Mouse (Mus musculus) spleen, adult 2 months (tissue): ENCODE data around the gene Hcar1.

Experiments used
- CTCF ChIP-seq: fragments of 200-500 bp; IDR thresholded peaks from 2 replicates; pipeline ENCODE4 v1.5.1; 2011; ENCODE audit warnings: mild to moderate bottlenecking, inconsistent platforms; ENCODE audit not compliant: insufficient read depth, insufficient read length, insufficient replicate concordance; ENCODE audit errors: extremely low read depth
- POLR2A ChIP-seq: fragments of 200-500 bp; IDR thresholded peaks from 2 replicates; pipeline ENCODE4 v1.6.1; 2011; ENCODE audit warnings: low read depth, low read length, inconsistent platforms

DNA sequence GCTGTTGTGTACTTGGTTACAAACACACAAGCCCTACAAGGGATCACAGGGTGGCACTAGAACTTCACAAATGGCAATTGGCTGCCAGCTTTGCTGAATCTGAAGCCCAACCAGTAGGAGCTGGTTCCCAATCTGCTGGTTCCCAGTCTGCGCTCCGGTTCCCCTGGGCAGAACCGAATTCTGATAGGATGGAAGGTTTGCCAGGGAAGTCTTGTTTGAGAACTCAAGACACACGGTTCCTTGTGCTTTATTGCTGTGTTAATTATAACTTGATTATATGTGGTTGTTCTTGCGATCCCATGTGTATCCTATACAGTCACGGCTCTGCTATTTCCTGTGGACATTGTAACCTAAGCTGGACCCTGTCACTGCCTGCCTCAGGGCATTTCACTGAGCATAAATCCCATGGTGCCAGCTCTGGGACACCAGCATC, 52.1 kb downstream of the Hcar1 start:
- no peak for TF ChIP-seq POLR2A
- no peak for TF ChIP-seq CTCF
